Mouse (Mus musculus) ES-E14 (cell line): ENCODE data around the gene S100a4.

ENCODE experiments used
- MAFK ChIP-seq: IDR thresholded peaks from 2 replicates; pipeline ENCODE4 v1.6.1; 2014; ENCODE audit warnings: mild to moderate bottlenecking, low read depth, low read length, inconsistent platforms; ENCODE audit not compliant: insufficient read depth
- ZC3H11A ChIP-seq: IDR thresholded peaks from 2 replicates; pipeline ENCODE4 v1.6.1; 2012; ENCODE audit warnings: low read depth, mild to moderate bottlenecking, inconsistent platforms, low read length, borderline replicate concordance
- ZNF384 ChIP-seq: IDR thresholded peaks from 2 replicates; pipeline ENCODE4 v1.6.1; 2012; ENCODE audit warnings: low read depth, low read length, inconsistent platforms

GRCm38 (mm10) chr3:90649832-90650231, 46.3 kb downstream of the S100a4 start:
- TF ChIP-seq MAFK = no peak
- no peak for TF ChIP-seq ZNF384
- TF ChIP-seq ZC3H11A = no peak
